Mouse (Mus musculus) erythroblast, embryonic 14.5 days (primary cell): ENCODE measurements around the gene Prkrip1.

Experiments
- GATA1 ChIP-seq: IDR thresholded peaks from 2 replicates; pipeline ENCODE4 v1.6.1; 2012; ENCODE audit warnings: low read length, inconsistent platforms, mixed read lengths
- TAL1 ChIP-seq: IDR thresholded peaks from 3 replicates; pipeline ENCODE4 v1.6.1; 2012; ENCODE audit warnings: low read length, inconsistent platforms, mixed read lengths

DNA sequence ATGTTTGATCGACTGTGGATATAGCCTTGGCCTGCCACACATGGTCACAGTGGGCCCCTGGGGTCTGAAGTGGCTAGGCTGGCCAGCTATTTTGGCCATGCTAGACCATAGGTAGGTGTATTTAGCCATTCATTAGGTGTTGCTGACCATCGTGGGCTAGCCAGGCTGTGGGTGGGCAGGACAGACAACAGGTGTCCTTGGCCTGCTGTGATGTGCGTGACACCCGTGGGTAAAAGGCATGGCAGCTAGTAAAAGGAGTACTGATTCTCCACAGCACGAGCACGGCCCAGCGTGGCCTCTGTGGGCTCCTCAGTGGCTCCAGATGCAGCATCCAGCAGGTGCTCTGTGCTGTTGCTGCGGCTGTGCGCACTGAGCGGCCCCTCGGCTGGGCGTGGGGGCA, 19.8 kb upstream of the Prkrip1 start:
- TF ChIP-seq TAL1 (no peak), GATA1 (no peak)
